Mouse (Mus musculus): Measurements from ENCODE around the gene Msi2. TPM values are rescaled to one million over a fixed set of nuclear protein-coding genes. Genes with fewer than 3 reads are reported as not detected.

Msi2 gene
- polyA plus RNA-seq, 1 experiment from 2014 or later = 41.0 TPM

- no peak; the same call in 1 of the 2 replicates for ATAC-seq (ENCODE audit: low FRiP score)
- WGBS = 25% methylated on average over 8 of the region's 8 CpGs
- H3K27ac ChIP-seq = peak overlapping the region; percentile 89
These were observed 255.5 kb downstream of the Msi2 start for GRCm38 (mm10) chr11:88462789-88463188.

GRCm38 (mm10) chr11:88461601-88462000 is 256.7 kb downstream of the Msi2 start:
- 94% methylated on average over 4 of the region's 4 CpGs for WGBS
- Histone ChIP-seq H3K4me2 (no peak overlapping the region), H3K9ac (no peak overlapping the region), H3K4me1 (replicated peaks) (peaks cover 89% of the 10 kb centered on the region), H3K9me3 (no peaks in the 10 kb centered on the region), H3K27ac (peak overlapping the region; percentile 89), H3K36me3 (no peaks in the 10 kb centered on the region), H3K27me3 (no peaks in the 10 kb centered on the region), H3K4me3 (no peak overlapping the region)
- ATAC-seq (ENCODE audit: low FRiP score) = no peak

More at GRCm38 (mm10) chr11:88462789-88463188, 255.5 kb downstream of the Msi2 start:
- Histone ChIP-seq H3K9ac (no peak overlapping the region), H3K9me3 (no peaks in the 10 kb centered on the region), H3K4me1 (replicated peaks) (peaks cover 88% of the 10 kb centered on the region), H3K36me3 (no peaks in the 10 kb centered on the region), H3K4me3 (no peak overlapping the region), H3K27me3 (no peaks in the 10 kb centered on the region), H3K4me2 (no peak overlapping the region)

GRCm38 (mm10) chr11:88459946-88460736 is 258.2 kb downstream of the Msi2 start:
- ATAC-seq (ENCODE audit: low FRiP score) = peak; percentile 41; the same call in 1 of the 2 replicates
- 22% methylated on average over 19 of the region's 19 CpGs for WGBS
- peaks cover 95% of the 10 kb centered on the region for H3K4me1 ChIP-seq (replicated peaks)
- H3K27me3 ChIP-seq = no peaks in the 10 kb centered on the region
- H3K36me3 ChIP-seq = no peaks in the 10 kb centered on the region
- peak overlapping the region; percentile 89 for H3K27ac ChIP-seq
- H3K4me3 ChIP-seq = no peak overlapping the region
- peak overlapping the region; percentile 15; the same call in 1 of the 2 replicates for H3K4me2 ChIP-seq
- no peaks in the 10 kb centered on the region for H3K9me3 ChIP-seq
- peak overlapping the region; percentile 31; the same call in 1 of the 2 replicates for H3K9ac ChIP-seq

- Histone ChIP-seq H3K9me3 (no peaks in the 10 kb centered on the region), H3K4me3 (no peak overlapping the region), H3K36me3 (no peaks in the 10 kb centered on the region), H3K4me1 (replicated peaks) (peaks cover 90% of the 10 kb centered on the region), H3K27me3 (no peaks in the 10 kb centered on the region), H3K4me2 (no peak overlapping the region), H3K27ac (no peak overlapping the region), H3K9ac (no peak overlapping the region)
- ATAC-seq (ENCODE audit: low FRiP score) = no peak
- WGBS = 77% methylated on average over 10 of the region's 10 CpGs
These were observed 261.0 kb downstream of the Msi2 start for GRCm38 (mm10) chr11:88457241-88457738.

- ATAC-seq (ENCODE audit: low FRiP score) = 0 out of 2 replicates have a peak, but pooled peaks have one; percentile 30
- Histone ChIP-seq H3K36me3 (peaks cover 3% of the 10 kb centered on the region), H3K27me3 (no peaks in the 10 kb centered on the region), H3K9ac (0 out of 2 replicates have a peak overlapping the region, but pooled peaks have one; percentile 5), H3K9me3 (no peaks in the 10 kb centered on the region), H3K4me2 (no peak overlapping the region), H3K27ac (peak overlapping the region; percentile 81), H3K4me1 (replicated peaks) (peaks cover 77% of the 10 kb centered on the region), H3K4me3 (no peak overlapping the region)
- WGBS = 43% methylated on average over 19 of the region's 19 CpGs
These were observed 263.2 kb downstream of the Msi2 start for GRCm38 (mm10) chr11:88454867-88455806.

GRCm38 (mm10) chr11:88449180-88449579 is 269.1 kb downstream of the Msi2 start:
- H3K27ac ChIP-seq = peak overlapping the region; percentile 63; the same call in 1 of the 2 replicates
- no peaks in the 10 kb centered on the region for H3K27me3 ChIP-seq
- peaks cover 7% of the 10 kb centered on the region for H3K36me3 ChIP-seq
- no peak overlapping the region for H3K4me2 ChIP-seq
- no peaks in the 10 kb centered on the region for H3K9me3 ChIP-seq
- 89% methylated on average over 6 of the region's 6 CpGs for WGBS
- no peak overlapping the region for H3K4me3 ChIP-seq
- no peak for ATAC-seq (ENCODE audit: low FRiP score)
- H3K4me1 ChIP-seq (replicated peaks) = peaks cover 73% of the 10 kb centered on the region
- H3K9ac ChIP-seq = 0 out of 2 replicates have a peak overlapping the region, but pooled peaks have one; percentile 21

GRCm38 (mm10) chr11:88448571-88448970 is 269.7 kb downstream of the Msi2 start:
- H3K27me3 ChIP-seq = no peaks in the 10 kb centered on the region
- ATAC-seq (ENCODE audit: low FRiP score) = no peak
- no peak overlapping the region for H3K9ac ChIP-seq
- peak overlapping the region; percentile 82 for H3K27ac ChIP-seq
- H3K4me1 ChIP-seq (replicated peaks) = peaks cover 73% of the 10 kb centered on the region
- H3K9me3 ChIP-seq = no peaks in the 10 kb centered on the region
- peaks cover 7% of the 10 kb centered on the region for H3K36me3 ChIP-seq
- H3K4me3 ChIP-seq = no peak overlapping the region
- WGBS = 62% methylated on average over 3 of the region's 3 CpGs
- H3K4me2 ChIP-seq = no peak overlapping the region

GRCm38 (mm10) chr11:88447350-88447749 is 271.0 kb downstream of the Msi2 start:
- Histone ChIP-seq H3K27ac (peak overlapping the region; percentile 82), H3K27me3 (no peaks in the 10 kb centered on the region), H3K4me2 (no peak overlapping the region), H3K9ac (peak overlapping the region; percentile 19; the same call in 1 of the 2 replicates), H3K4me3 (no peak overlapping the region), H3K9me3 (no peaks in the 10 kb centered on the region), H3K4me1 (replicated peaks) (peaks cover 77% of the 10 kb centered on the region), H3K36me3 (peaks cover 7% of the 10 kb centered on the region)
- ATAC-seq (ENCODE audit: low FRiP score) = peak; percentile 44; the same call in 1 of the 2 replicates
- 32% methylated on average over 11 of the region's 11 CpGs for WGBS

GRCm38 (mm10) chr11:88443905-88444304 is 274.4 kb downstream of the Msi2 start:
- H3K4me1 ChIP-seq (replicated peaks) = peaks cover 99% of the 10 kb centered on the region
- H3K4me2 ChIP-seq = 0 out of 2 replicates have a peak overlapping the region, but pooled peaks have one; percentile 10
- no peak for ATAC-seq (ENCODE audit: low FRiP score)
- WGBS = 46% methylated on average over 14 of the region's 14 CpGs
- H3K9me3 ChIP-seq = no peaks in the 10 kb centered on the region
- no peak overlapping the region for H3K4me3 ChIP-seq
- H3K9ac ChIP-seq = no peak overlapping the region; the same call in 1 of the 2 replicates
- H3K27ac ChIP-seq = peak overlapping the region; percentile 89
- no peaks in the 10 kb centered on the region for H3K36me3 ChIP-seq
- no peaks in the 10 kb centered on the region for H3K27me3 ChIP-seq

- Histone ChIP-seq H3K4me1 (replicated peaks) (peaks cover 99% of the 10 kb centered on the region), H3K9me3 (no peaks in the 10 kb centered on the region), H3K36me3 (no peaks in the 10 kb centered on the region), H3K4me3 (no peak overlapping the region), H3K27me3 (no peaks in the 10 kb centered on the region), H3K9ac (peak overlapping the region; percentile 40; the same call in 1 of the 2 replicates), H3K27ac (peak overlapping the region; percentile 89), H3K4me2 (0 out of 2 replicates have a peak overlapping the region, but pooled peaks have one; percentile 14)
- WGBS = 33% methylated on average over 8 of the region's 8 CpGs
- 0 out of 2 replicates have a peak, but pooled peaks have one; percentile 34 for ATAC-seq (ENCODE audit: low FRiP score)
These were observed 275.0 kb downstream of the Msi2 start for GRCm38 (mm10) chr11:88443291-88443690.

- peak overlapping the region; percentile 89 for H3K27ac ChIP-seq
- H3K4me2 ChIP-seq = no peak overlapping the region
- WGBS = 59% methylated on average over 12 of the region's 12 CpGs
- no peak for ATAC-seq (ENCODE audit: low FRiP score)
- no peaks in the 10 kb centered on the region for H3K27me3 ChIP-seq
- H3K9ac ChIP-seq = 0 out of 2 replicates have a peak overlapping the region, but pooled peaks have one; percentile 0
- no peaks in the 10 kb centered on the region for H3K9me3 ChIP-seq
- no peak overlapping the region for H3K4me3 ChIP-seq
- H3K36me3 ChIP-seq = no peaks in the 10 kb centered on the region
- H3K4me1 ChIP-seq (replicated peaks) = peaks cover 93% of the 10 kb centered on the region
These were observed 276.2 kb downstream of the Msi2 start for GRCm38 (mm10) chr11:88441871-88442740.
